Mouse (Mus musculus) liver, adult 2 months (tissue): ENCODE results near the gene Tssk1.

ENCODE experiments used
- CTCF ChIP-seq: fragments of 200-500 bp; IDR thresholded peaks from 2 replicates; pipeline ENCODE4 v1.5.1; 2011; ENCODE audit warnings: low read depth, low read length, control low read depth
- POLR2A ChIP-seq: fragments of 200-500 bp; IDR thresholded peaks from 2 replicates; pipeline ENCODE4 v1.6.1; 2011; ENCODE audit warnings: low read length, control low read depth; ENCODE audit not compliant: insufficient read depth; ENCODE audit errors: extremely low read depth

- TF ChIP-seq CTCF, result no peak
- no peak for TF ChIP-seq POLR2A
Observed at GRCm38 (mm10) chr16:17914307-17915249, 20.6 kb downstream of the Tssk1 start, which contains the start of gene Gsc2.
